Mouse (Mus musculus): Measurements from ENCODE around the gene Tjp2.

DNA sequence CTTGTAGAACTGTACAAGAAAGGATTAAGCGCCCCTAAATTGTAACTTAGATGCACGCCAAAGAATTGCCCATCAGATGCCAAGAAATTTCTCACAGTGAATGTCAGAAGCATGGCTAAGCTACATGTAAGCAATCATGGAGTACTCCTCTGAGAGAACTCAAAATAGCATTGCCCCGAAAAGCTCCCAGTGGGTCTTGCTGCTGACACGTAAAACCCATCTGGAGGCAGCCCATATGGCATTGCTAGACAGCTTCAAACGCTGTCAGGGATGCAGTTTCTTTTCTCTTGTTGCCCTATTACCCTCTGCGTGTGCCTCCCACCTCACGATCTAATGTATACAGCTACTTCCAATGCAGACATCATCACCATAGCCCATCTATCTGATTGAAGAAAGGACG lies 166.0 kb downstream of the Tjp2 start:
- TF ChIP-seq CTCF (IDR thresholded peaks at IDR 0.05; ENCODE audit: low read depth, low read length) (no peak), POLR2A (IDR thresholded peaks at IDR 0.05; ENCODE audit: extremely low read depth, insufficient read depth, low read length) (no peak)

Data from liver, adult 2 months (tissue).